Mouse (Mus musculus) bone marrow macrophage, adult 2 months (primary cell): ENCODE data around the gene Cracr2b. TPM values are rescaled to one million over a fixed set of nuclear protein-coding genes. Genes with fewer than 3 reads are reported as not detected.

Experiments used
- H3K27ac ChIP-seq: 2 replicates; pipeline ENCODE4 v1.5.1; 2012; ENCODE audit warnings: low read depth, low read length; ENCODE audit not compliant: insufficient read depth
- H3K4me1 ChIP-seq: 2 replicates; pipeline ENCODE4 v1.6.1; 2012; ENCODE audit warnings: low read length; ENCODE audit not compliant: control insufficient read depth, insufficient read depth
- H3K4me3 ChIP-seq: 2 replicates; pipeline ENCODE4 v1.5.1; 2012; ENCODE audit warnings: mild to moderate bottlenecking, low read length, moderate library complexity; ENCODE audit not compliant: insufficient read depth
- CTCF ChIP-seq: IDR thresholded peaks from 2 replicates; pipeline ENCODE4 v1.5.1; 2012; ENCODE audit warnings: low read depth, mild to moderate bottlenecking, low read length, moderate library complexity
- POLR2A ChIP-seq: IDR thresholded peaks from 2 replicates; pipeline ENCODE4 v1.6.1; 2012; ENCODE audit warnings: mild to moderate bottlenecking, low read depth, low read length, borderline replicate concordance
- polyA plus RNA-seq: library from polyadenylated mRNA; stranded (reverse); fragments of >200 nt; gene quantifications from 2 replicates; pipeline ENCODE4 v1.2.4, GENCODE M21; 2012; ENCODE audit not compliant: missing spikeins, insufficient read depth, insufficient read length

Gene Cracr2b
- polyA plus RNA-seq, 1 experiment, result 66.8 TPM

DNA sequence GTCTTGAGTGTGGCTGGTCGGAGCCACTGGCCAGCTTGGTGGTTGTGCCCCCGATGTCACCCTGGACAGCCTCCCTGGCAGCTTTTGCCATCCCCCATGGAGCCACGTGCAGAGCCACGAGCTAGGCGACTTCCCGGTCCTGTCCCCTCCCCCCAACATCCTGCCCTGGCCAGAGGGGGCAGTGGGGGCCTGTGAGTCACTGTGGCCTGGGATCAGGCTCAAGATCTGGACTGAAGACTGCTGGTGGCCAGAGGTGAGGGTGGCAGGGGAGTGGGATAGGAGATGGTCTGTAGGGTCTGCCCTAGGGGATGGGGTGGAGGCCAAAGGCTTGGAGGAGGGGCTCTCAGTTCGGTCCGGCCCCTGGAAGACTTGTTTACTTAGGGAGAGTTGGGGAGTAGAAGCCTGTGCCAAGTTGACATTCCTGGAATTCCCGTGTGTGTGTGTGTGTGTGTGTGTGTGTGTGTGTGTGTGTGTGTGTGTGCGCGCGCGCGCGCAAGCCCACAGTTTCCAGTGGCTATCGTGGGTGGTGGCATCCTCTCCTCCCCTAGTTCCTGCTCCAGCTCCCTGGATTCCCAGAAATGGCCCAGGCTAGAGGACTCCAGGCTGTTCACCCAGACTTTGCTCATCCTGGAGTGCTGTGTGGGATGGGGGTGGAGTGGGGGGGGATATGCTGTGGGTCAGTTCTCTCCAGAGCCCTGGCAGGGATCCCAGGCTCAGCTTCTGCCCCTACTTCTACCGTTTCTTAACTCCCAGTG is 15.5 kb downstream of the Cracr2b start:
- H3K27ac ChIP-seq, result peak overlapping the region; percentile 72
- peaks cover 32% of the 10 kb centered on the region for H3K4me1 ChIP-seq
- H3K4me3 ChIP-seq, result peak overlapping the region; percentile 82
- peak; percentile 27; the same call in 1 of the 2 replicates for TF ChIP-seq POLR2A
- no peak for TF ChIP-seq CTCF

DNA sequence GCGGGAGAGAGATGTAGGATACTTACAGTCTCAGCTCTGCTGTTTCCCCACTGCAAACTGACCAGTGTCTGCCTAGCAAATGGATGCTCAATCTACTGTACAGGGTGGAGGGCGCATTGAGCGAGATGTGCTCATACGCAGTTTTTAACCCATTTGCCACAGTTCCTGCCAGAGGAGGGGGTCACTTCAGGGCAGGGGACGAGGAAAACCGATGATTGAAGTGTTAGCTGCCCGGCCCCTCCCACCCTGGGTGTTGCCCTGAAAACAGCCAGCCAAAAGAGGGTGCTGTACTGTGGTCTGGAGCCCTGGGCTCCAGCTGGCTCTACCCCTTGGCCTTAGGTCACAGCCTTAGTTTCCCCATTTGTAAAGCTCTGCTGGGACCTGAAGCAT is 16.1 kb downstream of the Cracr2b start:
- Histone ChIP-seq H3K4me3 (peak overlapping the region; percentile 82), H3K4me1 (peaks cover 32% of the 10 kb centered on the region), H3K27ac (peak overlapping the region; percentile 72)
- TF ChIP-seq CTCF (no peak), POLR2A (no peak)

GRCm38 (mm10) chr7:141477578-141478269 is 16.8 kb downstream of the Cracr2b start:
- Histone ChIP-seq H3K4me1 (peaks cover 32% of the 10 kb centered on the region), H3K4me3 (peak overlapping the region; percentile 82), H3K27ac (peak overlapping the region; percentile 7; the same call in 1 of the 2 replicates)
- TF ChIP-seq CTCF, result no peak
- TF ChIP-seq POLR2A, result no peak

DNA sequence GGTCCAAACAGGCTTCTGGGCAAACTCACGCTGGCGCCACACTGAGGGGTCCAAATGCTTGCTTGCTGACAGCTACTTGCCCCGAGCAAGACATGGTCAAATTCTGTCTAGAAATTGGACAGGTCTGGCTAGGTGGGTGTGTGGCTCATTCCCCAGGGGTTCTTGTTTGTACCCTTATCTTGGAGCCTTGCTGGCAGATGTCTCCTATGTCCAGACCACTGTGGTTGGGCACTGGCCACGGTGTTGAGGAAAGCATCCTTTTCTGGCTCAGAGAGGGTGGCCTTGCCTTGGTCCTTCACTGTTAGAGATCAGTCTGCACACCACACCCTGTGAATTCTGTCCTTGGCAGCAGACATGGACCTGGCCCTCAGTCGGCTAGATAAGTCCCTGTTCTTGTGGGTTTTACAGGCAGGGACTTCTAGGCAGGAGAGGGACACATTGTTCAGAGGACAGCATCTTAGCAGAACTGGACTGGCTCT is 17.4 kb downstream of the Cracr2b start:
- Histone ChIP-seq H3K27ac (no peak overlapping the region), H3K4me3 (no peak overlapping the region), H3K4me1 (peaks cover 32% of the 10 kb centered on the region)
- TF ChIP-seq POLR2A (no peak), CTCF (no peak)

- 0 out of 2 replicates have a peak overlapping the region, but pooled peaks have one; percentile 4 for H3K4me3 ChIP-seq
- TF ChIP-seq POLR2A, result no peak
- TF ChIP-seq CTCF, result peak; percentile 78
- peaks cover 25% of the 10 kb centered on the region for H3K4me1 ChIP-seq
- H3K27ac ChIP-seq, result no peak overlapping the region
These were observed 20.1 kb downstream of the Cracr2b start for GRCm38 (mm10) chr7:141480842-141481497.

- Histone ChIP-seq H3K4me3 (no peak overlapping the region), H3K27ac (no peak overlapping the region), H3K4me1 (peaks cover 25% of the 10 kb centered on the region)
- TF ChIP-seq POLR2A (no peak), CTCF (no peak)
These were observed 20.9 kb downstream of the Cracr2b start for GRCm38 (mm10) chr7:141481498-141482401.

- no peak overlapping the region for H3K27ac ChIP-seq
- H3K4me3 ChIP-seq, result no peak overlapping the region
- H3K4me1 ChIP-seq, result peaks cover 29% of the 10 kb centered on the region
- no peak for TF ChIP-seq POLR2A
- no peak for TF ChIP-seq CTCF
These were observed 21.7 kb downstream of the Cracr2b start for GRCm38 (mm10) chr7:141482531-141483024.

GRCm38 (mm10) chr7:141483114-141483653 is 22.3 kb downstream of the Cracr2b start:
- Histone ChIP-seq H3K27ac (no peak overlapping the region), H3K4me3 (no peak overlapping the region), H3K4me1 (peaks cover 29% of the 10 kb centered on the region)
- no peak for TF ChIP-seq POLR2A
- no peak for TF ChIP-seq CTCF
